Mouse (Mus musculus) mature B cell (primary cell): Measurements from ENCODE around the gene Osbpl5.

ENCODE experiments used
- in situ Hi-C: fragments of 300-500 bp; cut with MboI; formaldehyde crosslinking; loops from 2 replicates; pipeline ENCODE4 v1.14.3; 2019

The Osbpl5 gene

GRCm38 (mm10) chr7:143756125-143757026 lies at the start of gene Osbpl5:
Gene Osbpl5 (minus strand): TSS chr7:143756985.
- in situ Hi-C loops: no loop called here

GRCm38 (mm10) chr7:143805199-143805624 lies 48.4 kb upstream of the Osbpl5 start:
- in situ Hi-C loops: no loop called here

- in situ Hi-C loops: no loop called here
Observed at GRCm38 (mm10) chr7:143801195-143802065, 44.6 kb upstream of the Osbpl5 start.

- in situ Hi-C loops: no loop called here
Observed at GRCm38 (mm10) chr7:143800770-143801169, 44.0 kb upstream of the Osbpl5 start.

- in situ Hi-C loops: loop anchor here (25.0 kb wide), 1 partner anchor 764 kb away; the partner anchor contains the start of gene Ppfia1
Observed at GRCm38 (mm10) chr7:143798783-143799182, 42.0 kb upstream of the Osbpl5 start.

GRCm38 (mm10) chr7:143793121-143793520 lies 36.3 kb upstream of the Osbpl5 start:
- in situ Hi-C loops: loop anchor here (25.0 kb wide), 1 partner anchor 769 kb away; the partner anchor contains the start of gene Ppfia1

- in situ Hi-C loops: loop anchor here (25.0 kb wide), 1 partner anchor 770 kb away; the partner anchor contains the start of gene Ppfia1
Observed at GRCm38 (mm10) chr7:143792336-143792985, 35.7 kb upstream of the Osbpl5 start.

GRCm38 (mm10) chr7:143783996-143784829 lies 27.4 kb upstream of the Osbpl5 start, which contains the start of gene Mrgpre:
Gene Mrgpre (minus strand): TSS chr7:143784500.
- in situ Hi-C loops: loop anchor here (25.0 kb wide), 1 partner anchor 778 kb away; the partner anchor contains the start of gene Ppfia1

GRCm38 (mm10) chr7:143783378-143783995 lies 26.7 kb upstream of the Osbpl5 start:
- in situ Hi-C loops: loop anchor here (25.0 kb wide), 1 partner anchor 779 kb away; the partner anchor contains the start of gene Ppfia1

GRCm38 (mm10) chr7:143777375-143777774 lies 20.6 kb upstream of the Osbpl5 start:
- in situ Hi-C loops: loop anchor here (25.0 kb wide), 1 partner anchor 785 kb away; the partner anchor contains the start of gene Ppfia1

GRCm38 (mm10) chr7:143776137-143776536 lies 19.4 kb upstream of the Osbpl5 start:
- in situ Hi-C loops: loop anchor here (25.0 kb wide), 1 partner anchor 786 kb away; the partner anchor contains the start of gene Ppfia1

- in situ Hi-C loops: loop anchor here (10.0 kb wide), 1 partner anchor 185 kb away; no protein-coding TSS in a partner anchor
Observed at GRCm38 (mm10) chr7:143769461-143769860, 12.7 kb upstream of the Osbpl5 start.

- in situ Hi-C loops: loop anchor here (10.0 kb wide), 1 partner anchor 183 kb away; no protein-coding TSS in a partner anchor
Observed at GRCm38 (mm10) chr7:143768267-143768666, 11.5 kb upstream of the Osbpl5 start.

- in situ Hi-C loops: loop anchor here (10.0 kb wide), 1 partner anchor 182 kb away; no protein-coding TSS in a partner anchor
Observed at GRCm38 (mm10) chr7:143766893-143767292, 10.1 kb upstream of the Osbpl5 start, which contains the start of gene Mrgprg. Gene Mrgprg (minus strand): TSS chr7:143766993.

- in situ Hi-C loops: loop anchor here (10.0 kb wide), 1 partner anchor 180 kb away; no protein-coding TSS in a partner anchor
Observed at GRCm38 (mm10) chr7:143764876-143765530, 8.2 kb upstream of the Osbpl5 start.

- in situ Hi-C loops: loop anchor here (10.0 kb wide), 1 partner anchor 179 kb away; no protein-coding TSS in a partner anchor
Observed at GRCm38 (mm10) chr7:143763794-143764193, 7.0 kb upstream of the Osbpl5 start.

GRCm38 (mm10) chr7:143758956-143759355 lies 2.2 kb upstream of the Osbpl5 start:
- in situ Hi-C loops: no loop called here

- in situ Hi-C loops: no loop called here
Observed at GRCm38 (mm10) chr7:143757696-143758095, 911 bp upstream of the Osbpl5 start.

- in situ Hi-C loops: no loop called here
Observed at GRCm38 (mm10) chr7:143757027-143757390, 224 bp upstream of the Osbpl5 start.
